Mouse (Mus musculus): ENCODE results near the gene Olfr1349. TPM values are rescaled to one million over a fixed set of nuclear protein-coding genes. Genes with fewer than 3 reads are reported as not detected.

The Olfr1349 gene
- polyA plus RNA-seq (2012; rRNA removed) = 0.18 and 0.60 TPM in 2 replicates
- polyA plus RNA-seq (2014; fragmentation: Nextera tagmentation; extraction: Ambion mirVana) = not detected in 2 replicates

GRCm38 (mm10) chr7:6522850-6523249, at the start of gene Olfr1349:
TSS of gene Olfr1349 (minus strand) at chr7:6522950.
- DNase-seq (ENCODE audit: low spot score) = no peak
- H3K27ac ChIP-seq (replicated peaks; ENCODE audit: low read depth, low read length) = no peak within 1 kb of the TSS
- H3K9me3 ChIP-seq (ENCODE audit: control insufficient read depth, low read length) = peaks cover 6% of the 10 kb centered on the region; the same call in 1 of the 2 replicates
- 80% methylated on average over 5 of the region's 5 CpGs for WGBS
- H3K4me1 ChIP-seq (ENCODE audit: control insufficient read depth, insufficient read depth, low read length) = no peaks in the 10 kb centered on the region
- no peaks in the 10 kb centered on the region for H3K27me3 ChIP-seq (ENCODE audit: control insufficient read depth, insufficient read depth, low read length)
- no peaks in the 10 kb centered on the region for H3K36me3 ChIP-seq (ENCODE audit: control insufficient read depth, insufficient read depth, low read length)
- H3K4me2 ChIP-seq (replicated peaks; ENCODE audit: low read depth, low read length, severe bottlenecking) = no peak within 1 kb of the TSS
- no peak for TF ChIP-seq POLR2A (IDR thresholded peaks at IDR 0.05; ENCODE audit: borderline replicate concordance, extremely low read depth, insufficient read depth, insufficient read length)
- no peak within 1 kb of the TSS for H3K9ac ChIP-seq (ENCODE audit: low read depth, low read length, severe bottlenecking)
- H3K4me3 ChIP-seq (replicated peaks; ENCODE audit: low read length) = no peak within 1 kb of the TSS
- no peak for ATAC-seq (ENCODE audit: low FRiP score, low read depth)

- Histone ChIP-seq H3K27ac (replicated peaks; ENCODE audit: low read depth, low read length) (no peak within 1 kb of the TSS), H3K36me3 (ENCODE audit: control insufficient read depth, insufficient read depth, low read length) (no peaks in the 10 kb centered on the region), H3K4me1 (ENCODE audit: control insufficient read depth, insufficient read depth, low read length) (no peaks in the 10 kb centered on the region), H3K9me3 (ENCODE audit: control insufficient read depth, low read length) (no peaks in the 10 kb centered on the region), H3K4me3 (replicated peaks; ENCODE audit: low read length) (no peak within 1 kb of the TSS), H3K27me3 (ENCODE audit: control insufficient read depth, insufficient read depth, low read length) (no peaks in the 10 kb centered on the region), H3K9ac (ENCODE audit: low read depth, low read length, severe bottlenecking) (no peak within 1 kb of the TSS), H3K4me2 (replicated peaks; ENCODE audit: low read depth, low read length, severe bottlenecking) (no peak within 1 kb of the TSS)
- no peak for TF ChIP-seq POLR2A (IDR thresholded peaks at IDR 0.05; ENCODE audit: borderline replicate concordance, extremely low read depth, insufficient read depth, insufficient read length)
- DNase-seq (ENCODE audit: low spot score) = no peak
- no peak for ATAC-seq (ENCODE audit: low FRiP score, low read depth)
These were observed 41.8 kb upstream of the Olfr1349 start, which contains the start of gene Olfr1350 for GRCm38 (mm10) chr7:6564541-6564940. TSS of gene Olfr1350 (plus strand) at chr7:6564841.

GRCm38 (mm10) chr7:6526141-6526540, 3.4 kb upstream of the Olfr1349 start:
- DNase-seq (ENCODE audit: low spot score) (no peak), ATAC-seq (ENCODE audit: low FRiP score, low read depth) (no peak)
- H3K27ac ChIP-seq (replicated peaks; ENCODE audit: low read depth, low read length) = no peak overlapping the region
- H3K4me2 ChIP-seq (replicated peaks; ENCODE audit: low read depth, low read length, severe bottlenecking) = no peak overlapping the region
- no peaks in the 10 kb centered on the region for H3K36me3 ChIP-seq (ENCODE audit: control insufficient read depth, insufficient read depth, low read length)
- no peak overlapping the region for H3K9ac ChIP-seq (ENCODE audit: low read depth, low read length, severe bottlenecking)
- no peaks in the 10 kb centered on the region for H3K4me1 ChIP-seq (ENCODE audit: control insufficient read depth, insufficient read depth, low read length)
- no peaks in the 10 kb centered on the region for H3K27me3 ChIP-seq (ENCODE audit: control insufficient read depth, insufficient read depth, low read length)
- no peak overlapping the region for H3K4me3 ChIP-seq (replicated peaks; ENCODE audit: low read length)
- 73% methylated on average over 5 of the region's 5 CpGs for WGBS
- peaks cover 6% of the 10 kb centered on the region; the same call in 1 of the 2 replicates for H3K9me3 ChIP-seq (ENCODE audit: control insufficient read depth, low read length)
- no peak for TF ChIP-seq POLR2A (IDR thresholded peaks at IDR 0.05; ENCODE audit: borderline replicate concordance, extremely low read depth, insufficient read depth, insufficient read length)

GRCm38 (mm10) chr7:6525001-6525400, 2.3 kb upstream of the Olfr1349 start:
- Histone ChIP-seq H3K4me2 (replicated peaks; ENCODE audit: low read depth, low read length, severe bottlenecking) (no peak overlapping the region), H3K27me3 (ENCODE audit: control insufficient read depth, insufficient read depth, low read length) (no peaks in the 10 kb centered on the region), H3K9me3 (ENCODE audit: control insufficient read depth, low read length) (peaks cover 6% of the 10 kb centered on the region; the same call in 1 of the 2 replicates), H3K36me3 (ENCODE audit: control insufficient read depth, insufficient read depth, low read length) (no peaks in the 10 kb centered on the region), H3K9ac (ENCODE audit: low read depth, low read length, severe bottlenecking) (no peak overlapping the region), H3K4me1 (ENCODE audit: control insufficient read depth, insufficient read depth, low read length) (no peaks in the 10 kb centered on the region), H3K4me3 (replicated peaks; ENCODE audit: low read length) (no peak overlapping the region), H3K27ac (replicated peaks; ENCODE audit: low read depth, low read length) (no peak overlapping the region)
- WGBS = 66% methylated on average over 3 of the region's 3 CpGs
- TF ChIP-seq POLR2A (IDR thresholded peaks at IDR 0.05; ENCODE audit: borderline replicate concordance, extremely low read depth, insufficient read depth, insufficient read length) = no peak
- DNase-seq (ENCODE audit: low spot score) = no peak
- no peak for ATAC-seq (ENCODE audit: low FRiP score, low read depth)

- no peaks in the 10 kb centered on the region for H3K36me3 ChIP-seq (ENCODE audit: control insufficient read depth, insufficient read depth, low read length)
- H3K27me3 ChIP-seq (ENCODE audit: control insufficient read depth, insufficient read depth, low read length) = no peaks in the 10 kb centered on the region
- H3K9me3 ChIP-seq (ENCODE audit: control insufficient read depth, low read length) = peaks cover 6% of the 10 kb centered on the region; the same call in 1 of the 2 replicates
- H3K9ac ChIP-seq (ENCODE audit: low read depth, low read length, severe bottlenecking) = no peak overlapping the region
- no peak overlapping the region for H3K4me3 ChIP-seq (replicated peaks; ENCODE audit: low read length)
- no peak overlapping the region for H3K27ac ChIP-seq (replicated peaks; ENCODE audit: low read depth, low read length)
- no peak for ATAC-seq (ENCODE audit: low FRiP score, low read depth)
- DNase-seq (ENCODE audit: low spot score) = no peak
- H3K4me2 ChIP-seq (replicated peaks; ENCODE audit: low read depth, low read length, severe bottlenecking) = no peak overlapping the region
- no peaks in the 10 kb centered on the region for H3K4me1 ChIP-seq (ENCODE audit: control insufficient read depth, insufficient read depth, low read length)
- no peak for TF ChIP-seq POLR2A (IDR thresholded peaks at IDR 0.05; ENCODE audit: borderline replicate concordance, extremely low read depth, insufficient read depth, insufficient read length)
- WGBS = 33% methylated on average over 1 of the region's 1 CpGs
These were observed 1.1 kb downstream of the Olfr1349 start for GRCm38 (mm10) chr7:6521666-6522065.

- DNase-seq (ENCODE audit: low spot score) = no peak
- H3K4me3 ChIP-seq (replicated peaks; ENCODE audit: low read length) = no peak within 1 kb of the TSS
- 100% methylated on average over 1 of the region's 1 CpGs for WGBS
These were observed 14.1 kb downstream of the Olfr1349 start, which contains the start of gene Olfr1348 for GRCm38 (mm10) chr7:6508648-6509047. TSS of gene Olfr1348 (minus strand) at chr7:6508748.

More at GRCm38 (mm10) chr7:6508648-6509047, 14.1 kb downstream of the Olfr1349 start, which contains the start of gene Olfr1348:
- no peak for ATAC-seq (ENCODE audit: low FRiP score, low read depth)
- Histone ChIP-seq H3K4me2 (replicated peaks; ENCODE audit: low read depth, low read length, severe bottlenecking) (no peak within 1 kb of the TSS), H3K4me1 (ENCODE audit: control insufficient read depth, insufficient read depth, low read length) (no peaks in the 10 kb centered on the region), H3K27me3 (ENCODE audit: control insufficient read depth, insufficient read depth, low read length) (no peaks in the 10 kb centered on the region), H3K9ac (ENCODE audit: low read depth, low read length, severe bottlenecking) (no peak within 1 kb of the TSS), H3K36me3 (ENCODE audit: control insufficient read depth, insufficient read depth, low read length) (no peaks in the 10 kb centered on the region), H3K9me3 (ENCODE audit: control insufficient read depth, low read length) (no peaks in the 10 kb centered on the region), H3K27ac (replicated peaks; ENCODE audit: low read depth, low read length) (no peak within 1 kb of the TSS)
- no peak for TF ChIP-seq POLR2A (IDR thresholded peaks at IDR 0.05; ENCODE audit: borderline replicate concordance, extremely low read depth, insufficient read depth, insufficient read length)

Measured in limb, embryonic 14.5 days (tissue).